Mouse (Mus musculus) ES-E14 (cell line): ENCODE measurements around the gene Gpr84. TPM values are rescaled to one million over a fixed set of nuclear protein-coding genes. Genes with fewer than 3 reads are reported as not detected.

ENCODE experiments used
- DNase-seq: peaks from one replicate; pipeline ENCODE4 v3.0.0-alpha.2; 2013; ENCODE audit warnings: low read depth, low spot score
- H3K27ac ChIP-seq: 2 replicates; pipeline ENCODE4 v1.5.1; 2012; ENCODE audit warnings: low read depth, mild to moderate bottlenecking, low read length, moderate library complexity, mixed read lengths; ENCODE audit not compliant: poor library complexity, insufficient read depth, severe bottlenecking
- H3K36me3 ChIP-seq: 2 replicates; pipeline ENCODE4 v1.6.1; 2012; ENCODE audit warnings: mild to moderate bottlenecking, low read length, moderate library complexity, mixed read lengths; ENCODE audit not compliant: control insufficient read depth, poor library complexity, insufficient read depth, severe bottlenecking
- H3K4me1 ChIP-seq, 2 experiments: fragments of 150-350 bp in 1 of 2; sonication (generic) in 1 of 2; 2 replicates each; pipeline ENCODE4 v1.6.1; 2012; ENCODE audit warnings: low read length in 2 of 2, mild to moderate bottlenecking in 1 of 2, mixed read lengths in 1 of 2; ENCODE audit not compliant: control insufficient read depth in 2 of 2, insufficient read depth in 2 of 2, poor library complexity in 1 of 2
- H3K4me3 ChIP-seq, 2 experiments: fragments of 150-350 bp in 1 of 2; sonication (generic) in 1 of 2; 2 replicates each; pipeline ENCODE4 v1.5.1; 2012; ENCODE audit warnings: low read length in 2 of 2, low read depth in 1 of 2, mild to moderate bottlenecking in 1 of 2, mixed read lengths in 1 of 2; ENCODE audit not compliant: insufficient read depth in 1 of 2, poor library complexity in 1 of 2, severe bottlenecking in 1 of 2
- H3K9ac ChIP-seq: 2 replicates; pipeline ENCODE4 v1.6.1; 2012; ENCODE audit warnings: low read depth, mild to moderate bottlenecking, low read length, mixed read lengths; ENCODE audit not compliant: poor library complexity, insufficient read depth, severe bottlenecking
- H3K9me3 ChIP-seq: fragments of 150-350 bp; sonication (generic); 2 replicates; pipeline ENCODE4 v1.6.1; 2012; ENCODE audit warnings: low read depth, mild to moderate bottlenecking, low read length; ENCODE audit not compliant: control insufficient read depth, insufficient read depth
- CHD2 ChIP-seq: IDR thresholded peaks from 2 replicates; pipeline ENCODE4 v1.6.1; 2014; ENCODE audit warnings: mild to moderate bottlenecking, low read depth, low read length, inconsistent platforms
- HCFC1 ChIP-seq: IDR thresholded peaks from 2 replicates; pipeline ENCODE4 v1.6.1; 2012; ENCODE audit warnings: low read length, inconsistent platforms, borderline replicate concordance; ENCODE audit not compliant: insufficient read depth
- MAFK ChIP-seq: IDR thresholded peaks from 2 replicates; pipeline ENCODE4 v1.6.1; 2014; ENCODE audit warnings: mild to moderate bottlenecking, low read depth, low read length, inconsistent platforms; ENCODE audit not compliant: insufficient read depth
- ZC3H11A ChIP-seq: IDR thresholded peaks from 2 replicates; pipeline ENCODE4 v1.6.1; 2012; ENCODE audit warnings: low read depth, mild to moderate bottlenecking, inconsistent platforms, low read length, borderline replicate concordance
- ZNF384 ChIP-seq: IDR thresholded peaks from 2 replicates; pipeline ENCODE4 v1.6.1; 2012; ENCODE audit warnings: low read depth, low read length, inconsistent platforms
- in situ Hi-C, 2 experiments: fragments of 600-800 bp; cut with MboI; formaldehyde crosslinking; loops; one replicate each; pipeline ENCODE4 v1.15.1; 2025; ENCODE audit warnings: low sequenced_read_pairs in 2 of 2, inconsistent platforms in 1 of 2; ENCODE audit not compliant: unreplicated experiment in 2 of 2
- total RNA-seq: library from RNA; depleted of rRNA; stranded (reverse); fragments of 300-350 nt; gene quantifications from 2 replicates; pipeline ENCODE4 v1.2.3, GENCODE M21; 2012

Gene Gpr84
- total RNA-seq, 1 experiment = 0.40 TPM

GRCm38 (mm10) chr15:103290417-103290816 is 20.0 kb downstream of the Gpr84 start:
- no peak overlapping the region for H3K27ac ChIP-seq
- H3K36me3 ChIP-seq = peaks cover 6% of the 10 kb centered on the region

GRCm38 (mm10) chr15:103289600-103289999 is 20.8 kb downstream of the Gpr84 start:
- no peaks in the 10 kb centered on the region for H3K4me1 ChIP-seq
- no peak overlapping the region for H3K9ac ChIP-seq
- no peaks in the 10 kb centered on the region; the same call in 1 of the 2 replicates for H3K9me3 ChIP-seq
- H3K27ac ChIP-seq = no peak overlapping the region
- TF ChIP-seq ZC3H11A = no peak
- no peak for TF ChIP-seq MAFK
- TF ChIP-seq HCFC1 = no peak
- no peak for TF ChIP-seq ZNF384
- TF ChIP-seq CHD2 = no peak
- DNase-seq = no peak
- H3K4me3 ChIP-seq = no peak overlapping the region
- in situ Hi-C loops = no loop called here
- H3K36me3 ChIP-seq = peaks cover 6% of the 10 kb centered on the region

More at GRCm38 (mm10) chr15:103290417-103290816, 20.0 kb downstream of the Gpr84 start:
- no peak for TF ChIP-seq HCFC1
- no peak for TF ChIP-seq MAFK
- no peak for TF ChIP-seq ZC3H11A
- TF ChIP-seq CHD2 = no peak
- TF ChIP-seq ZNF384 = no peak
- Histone ChIP-seq H3K9me3 (no peaks in the 10 kb centered on the region), H3K4me1 (peaks cover 0 to 1% of the 10 kb centered on the region in 2 experiments; a peak in 1 of 4 replicates), H3K9ac (no peak overlapping the region), H3K4me3 (no peak overlapping the region)
- no peak for DNase-seq
- in situ Hi-C loops = no loop called here

- Histone ChIP-seq H3K9ac (no peak overlapping the region), H3K4me3 (no peak overlapping the region), H3K4me1 (no peaks in the 10 kb centered on the region), H3K36me3 (peaks cover 2% of the 10 kb centered on the region), H3K27ac (no peak overlapping the region), H3K9me3 (no peaks in the 10 kb centered on the region; the same call in 1 of the 2 replicates)
- in situ Hi-C loops = no loop called here
- TF ChIP-seq ZNF384 = no peak
- no peak for TF ChIP-seq HCFC1
- DNase-seq = no peak
Observed at GRCm38 (mm10) chr15:103285778-103286417, 24.5 kb downstream of the Gpr84 start.

- no peak for TF ChIP-seq MAFK
- no peak for TF ChIP-seq CHD2
- TF ChIP-seq HCFC1 = no peak
- TF ChIP-seq ZNF384 = no peak
- no peak for TF ChIP-seq ZC3H11A
- Histone ChIP-seq H3K36me3 (no peaks in the 10 kb centered on the region), H3K9ac (no peak overlapping the region), H3K4me1 (no peaks in the 10 kb centered on the region), H3K9me3 (no peaks in the 10 kb centered on the region; the same call in 1 of the 2 replicates), H3K4me3 (no peak overlapping the region), H3K27ac (no peak overlapping the region)
- no peak for DNase-seq
- in situ Hi-C loops = no loop called here
Observed at GRCm38 (mm10) chr15:103284647-103285046, 25.8 kb downstream of the Gpr84 start.
